Mouse (Mus musculus) forebrain, postnatal 0 days (tissue): ENCODE measurements at regions not wholly inside any gene's neighbourhood (a gene's known extent, or its start where the extent isn't known, plus 50 kb on each side); places are given as distances from the start of the nearest gene placed in this dataset.

Experiments used
- ATAC-seq: fragments of 200-750 bp; cut with Nextera tagmentation; 2 replicates; pipeline ENCODE4 v1.8.0; 2017; ENCODE audit warnings: mild to moderate bottlenecking, moderate library complexity
- DNase-seq: peaks from one replicate; pipeline ENCODE4 v3.0.0-alpha.2; 2015
- H3K27ac ChIP-seq: fragments of 300-500 bp; sonication (generic); 2 replicates; pipeline ENCODE4 v1.5.1; 2014; ENCODE audit warnings: low read depth, mild to moderate bottlenecking, antibody characterized with exemption, low read length, moderate library complexity, mixed read lengths
- H3K27me3 ChIP-seq: fragments of 300-500 bp; sonication (generic); 2 replicates; pipeline ENCODE4 v1.6.1; 2014; ENCODE audit warnings: mild to moderate bottlenecking, low read length, mixed read lengths; ENCODE audit not compliant: insufficient read depth
- H3K36me3 ChIP-seq: fragments of 300-500 bp; sonication (generic); 2 replicates; pipeline ENCODE4 v1.6.1; 2014; ENCODE audit warnings: mild to moderate bottlenecking, moderate library complexity; ENCODE audit not compliant: insufficient read depth
- H3K4me1 ChIP-seq: fragments of 300-500 bp; sonication (generic); 2 replicates; pipeline ENCODE4 v1.6.1; 2014; ENCODE audit warnings: antibody characterized with exemption; ENCODE audit not compliant: insufficient read depth
- H3K4me2 ChIP-seq: fragments of 300-500 bp; sonication (generic); 2 replicates; pipeline ENCODE4 v1.6.1; 2014; ENCODE audit warnings: low read depth, mild to moderate bottlenecking, moderate library complexity
- H3K4me3 ChIP-seq: fragments of 300-500 bp; sonication (generic); 2 replicates; pipeline ENCODE4 v1.5.1; 2014; ENCODE audit warnings: low read depth, low read length, mixed read lengths
- H3K9ac ChIP-seq: fragments of 300-500 bp; sonication (generic); 2 replicates; pipeline ENCODE4 v1.6.1; 2014; ENCODE audit warnings: mild to moderate bottlenecking
- H3K9me3 ChIP-seq: fragments of 300-500 bp; sonication (generic); 2 replicates; pipeline ENCODE4 v1.6.1; 2016; ENCODE audit warnings: low read length
- CTCF ChIP-seq: sonication (generic); IDR thresholded peaks from 2 replicates; pipeline ENCODE4 v1.5.1; 2016; ENCODE audit warnings: antibody characterized with exemption, control low read depth, low read depth
- WGBS: fragments of 180-500 bp; shearing (Covaris S2); extraction: QIAGEN DNeasy Blood & Tissue Kit; methylation state at CpG from one replicate; pipeline ENCODE4 v1.1.7; 2014; 5-methylcytosine and 5-hydroxymethylcytosine counted together

DNA sequence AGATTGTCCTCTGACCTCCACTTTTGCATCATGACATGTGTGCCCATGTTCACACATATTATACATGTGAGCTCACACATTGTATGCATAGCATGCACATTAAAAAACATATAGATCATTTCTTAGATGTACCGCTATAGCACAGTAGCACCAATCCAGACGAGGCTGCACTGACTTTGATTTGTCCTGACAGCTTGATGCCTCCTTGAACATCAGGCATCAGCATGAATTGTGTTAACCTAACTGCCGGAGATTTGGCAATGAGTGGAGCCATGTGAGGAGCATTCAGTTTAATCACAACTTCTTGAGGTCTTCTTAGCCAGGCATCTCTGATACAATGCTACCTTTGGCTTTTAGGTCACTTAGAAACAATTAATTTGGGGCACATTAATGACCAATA, 683.8 kb upstream of the B3galt2 start:
- H3K9ac ChIP-seq, result no peak overlapping the region

DNA sequence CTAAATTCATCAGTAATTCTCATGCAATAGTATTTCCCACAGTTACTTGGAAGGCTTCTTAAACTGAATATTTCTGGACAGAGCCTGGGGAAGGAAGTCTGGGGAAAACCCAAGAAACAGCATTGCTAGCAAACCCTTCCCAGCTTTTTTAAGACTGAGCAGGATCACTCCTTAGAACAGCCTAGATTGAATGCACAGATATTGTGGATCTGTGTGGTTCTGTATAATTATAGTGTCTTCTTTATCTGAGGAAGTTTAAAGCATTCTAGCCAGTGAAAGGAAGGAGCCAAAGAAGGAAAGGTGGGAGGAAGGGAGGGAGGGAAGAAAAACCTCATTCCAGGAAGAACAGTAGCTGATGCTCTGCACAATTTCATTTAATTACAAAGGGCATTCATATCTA, 669.0 kb upstream of the B3galt2 start:
- H3K27me3 ChIP-seq, result no peaks in the 10 kb centered on the region
- no peak overlapping the region for H3K4me2 ChIP-seq
- H3K4me1 ChIP-seq, result no peaks in the 10 kb centered on the region
- H3K36me3 ChIP-seq, result no peaks in the 10 kb centered on the region
- no peak for TF ChIP-seq CTCF
- no peak overlapping the region for H3K4me3 ChIP-seq
- H3K27ac ChIP-seq, result no peak overlapping the region
- H3K9ac ChIP-seq, result no peak overlapping the region
- ATAC-seq (no peak), DNase-seq (no peak)
- H3K9me3 ChIP-seq, result no peaks in the 10 kb centered on the region

More for the DNA sequence above, 683.8 kb upstream of the B3galt2 start:
- no peak for TF ChIP-seq CTCF
- DNase-seq, result no peak
- no peak for ATAC-seq
- H3K9me3 ChIP-seq, result no peaks in the 10 kb centered on the region
- H3K36me3 ChIP-seq, result no peaks in the 10 kb centered on the region
- WGBS, result 84% methylated on average over 3 of the region's 3 CpGs
- H3K4me3 ChIP-seq, result no peak overlapping the region
- H3K27me3 ChIP-seq, result no peaks in the 10 kb centered on the region
- H3K4me2 ChIP-seq, result no peak overlapping the region
- H3K27ac ChIP-seq, result no peak overlapping the region
- H3K4me1 ChIP-seq, result no peaks in the 10 kb centered on the region

DNA sequence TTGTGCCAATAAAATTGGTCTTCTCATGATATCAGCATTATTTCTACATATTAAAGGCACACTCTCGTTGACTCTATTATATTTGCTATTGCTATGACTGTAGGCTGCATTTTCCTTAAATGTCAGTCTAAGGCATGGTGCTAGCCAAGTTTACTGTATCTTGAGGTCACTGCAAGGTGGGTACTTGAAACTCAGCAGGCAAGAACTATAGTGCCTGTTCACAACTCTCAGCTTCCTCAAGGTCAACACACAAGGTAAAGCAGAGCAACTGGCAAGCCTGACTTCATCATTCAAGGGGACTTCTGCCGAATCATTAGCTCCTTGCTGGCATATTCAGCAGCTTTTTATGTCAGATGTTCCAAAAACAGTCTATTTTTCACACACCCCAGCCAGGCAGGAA, 667.1 kb upstream of the B3galt2 start:
- Histone ChIP-seq H3K27ac (no peak overlapping the region), H3K4me2 (no peak overlapping the region), H3K36me3 (no peaks in the 10 kb centered on the region), H3K4me3 (no peak overlapping the region), H3K27me3 (no peaks in the 10 kb centered on the region), H3K9me3 (no peaks in the 10 kb centered on the region), H3K9ac (no peak overlapping the region), H3K4me1 (no peaks in the 10 kb centered on the region)
- TF ChIP-seq CTCF, result no peak
- WGBS, result 89% methylated on average over 2 of the region's 2 CpGs
- no peak for ATAC-seq
- DNase-seq, result no peak

DNA sequence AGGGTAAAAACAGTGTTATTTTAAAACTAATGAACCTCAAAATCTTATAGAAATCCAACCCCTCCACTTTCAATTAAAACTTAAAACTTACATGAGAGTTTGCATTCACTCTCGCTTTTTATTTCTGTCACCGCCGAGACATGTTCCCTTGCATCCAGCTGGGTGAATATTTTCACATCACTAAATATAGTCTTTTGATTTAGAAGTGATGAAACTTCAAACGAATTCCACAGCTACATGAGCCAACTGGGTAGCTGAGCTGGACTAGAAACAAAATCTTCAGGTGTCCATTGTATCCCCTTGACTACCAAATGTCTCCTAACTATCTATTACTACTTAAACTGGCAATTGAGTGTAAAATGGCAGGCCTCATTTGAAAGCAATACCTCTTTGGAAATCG, 657.5 kb upstream of the B3galt2 start:
- no peak overlapping the region for H3K4me2 ChIP-seq
- H3K27me3 ChIP-seq, result no peaks in the 10 kb centered on the region
- no peaks in the 10 kb centered on the region for H3K36me3 ChIP-seq
- H3K9ac ChIP-seq, result no peak overlapping the region
- no peak overlapping the region for H3K4me3 ChIP-seq
- DNase-seq, result no peak
- H3K27ac ChIP-seq, result no peak overlapping the region
- 64% methylated on average over 5 of the region's 5 CpGs for WGBS
- no peak for ATAC-seq
- TF ChIP-seq CTCF, result no peak
- H3K9me3 ChIP-seq, result no peaks in the 10 kb centered on the region
- no peaks in the 10 kb centered on the region for H3K4me1 ChIP-seq

DNA sequence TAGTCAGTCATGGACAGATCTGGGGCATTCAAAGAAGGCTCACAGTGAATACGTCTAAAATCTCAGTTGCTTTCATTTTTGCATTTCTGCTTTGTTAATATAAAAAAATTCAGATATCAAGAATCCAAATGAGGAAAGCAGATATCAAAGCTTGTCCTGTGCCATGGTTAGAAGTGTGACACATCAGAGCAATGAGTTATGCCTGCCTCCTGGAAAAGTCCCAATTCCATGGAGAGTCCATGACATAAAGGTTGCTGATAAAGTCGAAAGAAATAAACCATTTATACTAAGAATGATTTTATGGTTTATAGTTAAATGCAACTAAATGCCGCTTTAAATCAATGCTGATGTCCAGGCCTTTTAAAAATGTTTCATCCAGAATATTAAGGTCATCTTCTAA, 656.8 kb upstream of the B3galt2 start:
- Histone ChIP-seq H3K27ac (no peak overlapping the region), H3K9me3 (no peaks in the 10 kb centered on the region), H3K4me3 (no peak overlapping the region), H3K4me2 (no peak overlapping the region), H3K4me1 (no peaks in the 10 kb centered on the region), H3K27me3 (no peaks in the 10 kb centered on the region), H3K36me3 (no peaks in the 10 kb centered on the region), H3K9ac (no peak overlapping the region)
- no peak for ATAC-seq
- WGBS, result 88% methylated on average over 3 of the region's 3 CpGs
- DNase-seq, result no peak
- no peak for TF ChIP-seq CTCF

DNA sequence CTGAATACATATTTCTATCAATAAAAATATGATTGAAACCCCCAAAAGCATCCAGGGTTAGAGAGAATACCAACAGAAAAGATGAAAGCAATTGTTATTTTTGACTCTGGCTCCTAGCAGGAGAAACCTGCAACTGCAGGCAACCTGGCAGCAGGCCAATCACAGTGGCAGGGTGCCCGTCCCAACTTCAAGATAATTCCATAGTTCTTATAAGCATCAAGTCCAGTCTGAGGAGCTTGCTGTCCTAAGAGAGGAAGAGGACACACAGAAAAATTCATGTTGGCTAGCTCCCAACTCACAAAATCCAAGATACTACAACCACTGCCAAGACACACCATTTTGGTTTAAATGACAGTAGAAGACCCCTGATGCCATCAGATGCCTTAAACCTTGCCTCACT, 654.9 kb upstream of the B3galt2 start:
- Histone ChIP-seq H3K4me1 (no peaks in the 10 kb centered on the region), H3K27me3 (no peaks in the 10 kb centered on the region), H3K27ac (no peak overlapping the region), H3K4me3 (no peak overlapping the region), H3K9ac (no peak overlapping the region), H3K4me2 (no peak overlapping the region), H3K9me3 (no peaks in the 10 kb centered on the region), H3K36me3 (no peaks in the 10 kb centered on the region)
- 10% methylated on average over 1 of the region's 1 CpGs for WGBS
- no peak for DNase-seq
- TF ChIP-seq CTCF, result no peak
- ATAC-seq, result no peak

DNA sequence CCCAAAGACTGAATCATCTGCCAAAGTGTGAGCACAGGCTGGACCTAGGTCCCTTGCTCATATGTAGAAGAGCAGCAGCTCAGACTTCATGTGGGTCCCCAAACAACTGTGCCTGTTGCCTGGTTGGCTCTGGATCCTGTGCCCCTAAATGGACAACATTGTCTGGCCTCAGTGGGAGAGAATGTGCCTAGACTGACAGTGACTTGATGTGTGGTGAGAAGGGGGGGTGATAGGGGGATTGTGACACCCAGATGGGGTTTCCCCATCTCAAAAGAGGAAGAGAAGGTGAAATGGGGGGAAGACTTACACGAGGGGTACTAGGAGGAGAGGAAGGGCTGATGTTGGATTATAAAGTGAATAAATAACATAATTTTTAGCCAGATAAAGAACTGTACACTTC, 640.2 kb upstream of the B3galt2 start:
- no peak overlapping the region for H3K4me3 ChIP-seq
- H3K9ac ChIP-seq, result no peak overlapping the region
- WGBS, result 90% methylated on average over 1 of the region's 1 CpGs
- ATAC-seq, result no peak
- no peaks in the 10 kb centered on the region for H3K9me3 ChIP-seq
- no peak for TF ChIP-seq CTCF
- H3K36me3 ChIP-seq, result no peaks in the 10 kb centered on the region
- no peaks in the 10 kb centered on the region for H3K27me3 ChIP-seq
- no peaks in the 10 kb centered on the region for H3K4me1 ChIP-seq
- no peak overlapping the region for H3K4me2 ChIP-seq
- no peak overlapping the region for H3K27ac ChIP-seq
- no peak for DNase-seq

DNA sequence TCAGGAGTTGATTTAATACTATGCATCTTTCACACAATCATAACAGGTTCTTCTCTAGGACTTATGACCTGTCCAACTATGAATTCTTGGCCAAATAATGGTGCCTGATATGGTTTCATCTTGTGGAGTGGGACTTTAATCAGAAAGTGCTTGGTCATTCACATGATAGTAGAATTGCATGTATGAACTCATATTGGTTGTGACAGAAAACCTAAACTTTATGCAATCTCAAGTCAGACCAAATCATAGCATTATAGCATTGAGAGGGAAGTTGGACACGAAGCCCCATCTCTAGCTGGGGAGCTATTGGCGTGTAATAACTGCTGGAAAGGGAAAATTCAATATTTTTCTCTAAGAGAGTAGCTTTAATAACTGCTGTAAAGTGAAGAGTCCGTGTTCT, 639.4 kb upstream of the B3galt2 start:
- H3K27ac ChIP-seq, result no peak overlapping the region
- no peaks in the 10 kb centered on the region for H3K36me3 ChIP-seq
- H3K4me3 ChIP-seq, result no peak overlapping the region
- H3K4me1 ChIP-seq, result no peaks in the 10 kb centered on the region
- H3K9me3 ChIP-seq, result no peaks in the 10 kb centered on the region
- H3K4me2 ChIP-seq, result no peak overlapping the region
- ATAC-seq, result no peak
- DNase-seq, result no peak
- no peak overlapping the region for H3K9ac ChIP-seq
- no peak for TF ChIP-seq CTCF
- WGBS, result 89% methylated on average over 3 of the region's 3 CpGs
- H3K27me3 ChIP-seq, result no peaks in the 10 kb centered on the region
